Mouse (Mus musculus) kidney, adult 2 months (tissue): ENCODE measurements around the gene AC170998.1.

Source experiments
- CTCF ChIP-seq: fragments of 200-500 bp; conservative IDR thresholded peaks from 2 replicates; pipeline ENCODE4 v1.5.1; 2011; ENCODE audit warnings: low read depth, mild to moderate bottlenecking, control low read depth, low read length, moderate library complexity, mixed read lengths; ENCODE audit not compliant: insufficient read depth, insufficient read length
- POLR2A ChIP-seq: fragments of 200-500 bp; IDR thresholded peaks from one replicate; pipeline ENCODE4 v1.6.1; 2011; ENCODE audit warnings: low read depth, low read length, control low read depth

DNA sequence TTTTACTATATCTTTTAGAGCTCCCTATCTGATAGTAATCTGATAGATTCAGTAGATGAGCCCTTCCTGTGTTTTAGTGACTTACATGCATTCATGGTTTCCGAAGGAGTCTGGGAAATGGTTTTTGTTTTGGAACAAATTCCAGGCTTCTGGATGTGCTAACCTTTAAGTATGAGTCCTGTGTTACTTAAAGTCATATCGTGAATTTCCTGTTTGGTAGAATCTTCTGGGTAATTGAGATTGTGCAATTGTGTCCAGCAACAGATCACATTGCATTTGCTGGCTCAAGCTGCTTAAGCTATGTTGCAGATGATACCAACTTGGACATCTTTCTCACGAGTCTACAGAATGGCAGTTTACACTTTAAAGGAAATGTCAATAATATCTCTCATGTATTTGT lies 32.8 kb upstream of the AC170998.1 start:
- TF ChIP-seq CTCF (no peak), POLR2A (no peak)
